Mouse (Mus musculus) kidney, adult 2 months (tissue): ENCODE results near the gene Elovl6.

Experiments
- CTCF ChIP-seq: fragments of 200-500 bp; conservative IDR thresholded peaks from 2 replicates; pipeline ENCODE4 v1.5.1; 2011; ENCODE audit warnings: low read depth, mild to moderate bottlenecking, control low read depth, low read length, moderate library complexity, mixed read lengths; ENCODE audit not compliant: insufficient read depth, insufficient read length
- POLR2A ChIP-seq: fragments of 200-500 bp; IDR thresholded peaks from one replicate; pipeline ENCODE4 v1.6.1; 2011; ENCODE audit warnings: low read depth, low read length, control low read depth

DNA sequence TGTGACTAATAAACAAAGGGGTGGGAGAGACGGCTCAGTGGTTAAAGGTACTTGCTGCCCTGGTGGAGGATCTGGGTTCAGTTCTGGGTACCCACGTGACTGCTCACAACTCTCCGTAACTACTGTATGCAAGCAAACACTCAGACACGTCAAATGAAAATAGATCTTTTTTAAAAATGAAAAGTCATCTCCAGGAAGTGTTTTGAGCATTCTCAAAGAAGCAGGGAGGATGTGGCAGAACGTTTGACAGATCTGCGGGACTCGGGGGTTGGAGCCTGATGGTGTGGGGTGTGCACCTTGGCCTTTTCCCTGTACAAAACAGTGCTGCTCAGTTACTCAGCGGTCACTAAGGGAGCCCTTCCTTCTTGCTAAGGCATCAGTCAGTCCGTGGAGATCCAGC, 70.1 kb downstream of the Elovl6 start:
- no peak for TF ChIP-seq CTCF
- no peak for TF ChIP-seq POLR2A
